Mouse (Mus musculus): ENCODE results near the gene Galnt6. TPM values are rescaled to one million over a fixed set of nuclear protein-coding genes. Genes with fewer than 3 reads are reported as not detected.

Galnt6 gene
- polyA plus RNA-seq, 1 experiment from 2014 or later: 3.0 TPM

DNA sequence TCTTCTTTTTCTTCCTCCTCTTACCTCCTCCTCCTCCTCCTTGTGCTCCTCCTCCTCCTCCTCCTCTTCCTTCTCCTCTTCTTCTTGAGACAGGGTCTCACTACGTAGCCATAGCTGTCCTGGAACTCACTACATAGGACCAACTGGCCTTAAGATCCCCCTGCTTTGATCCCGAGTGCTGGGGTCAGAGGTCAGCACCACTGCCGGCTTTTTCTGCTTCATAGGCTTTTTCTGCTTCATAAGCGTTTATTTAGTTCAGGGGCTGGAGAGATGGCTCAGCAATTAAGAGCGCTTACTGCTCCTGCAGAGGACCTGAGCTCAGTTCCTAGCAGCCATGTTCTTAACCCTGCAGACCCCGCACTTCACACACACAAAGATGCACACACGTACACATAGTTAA is 47.4 kb downstream of the Galnt6 start:
- Histone ChIP-seq H3K36me3 (ENCODE audit: control insufficient read depth, insufficient read depth, low read length) (no peaks in the 10 kb centered on the region), H3K4me3 (ENCODE audit: low read depth, low read length) (no peak overlapping the region), H3K27me3 (ENCODE audit: control insufficient read depth, insufficient read depth, low read length) (no peaks in the 10 kb centered on the region), H3K27ac (ENCODE audit: low read length) (no peak overlapping the region), H3K9me3 (ENCODE audit: control insufficient read depth, low read depth, low read length) (no peaks in the 10 kb centered on the region), H3K4me1 (ENCODE audit: control insufficient read depth, insufficient read depth, low read length) (no peaks in the 10 kb centered on the region), H3K4me2 (replicated peaks; ENCODE audit: low read depth, low read length) (no peak overlapping the region), H3K9ac (replicated peaks; ENCODE audit: low read depth, low read length) (no peak overlapping the region)
- WGBS: 39% methylated on average over 7 of the region's 7 CpGs
- no peak for ATAC-seq (ENCODE audit: insufficient number of reproducible peaks, insufficient read depth, low FRiP score, low read depth)

DNA sequence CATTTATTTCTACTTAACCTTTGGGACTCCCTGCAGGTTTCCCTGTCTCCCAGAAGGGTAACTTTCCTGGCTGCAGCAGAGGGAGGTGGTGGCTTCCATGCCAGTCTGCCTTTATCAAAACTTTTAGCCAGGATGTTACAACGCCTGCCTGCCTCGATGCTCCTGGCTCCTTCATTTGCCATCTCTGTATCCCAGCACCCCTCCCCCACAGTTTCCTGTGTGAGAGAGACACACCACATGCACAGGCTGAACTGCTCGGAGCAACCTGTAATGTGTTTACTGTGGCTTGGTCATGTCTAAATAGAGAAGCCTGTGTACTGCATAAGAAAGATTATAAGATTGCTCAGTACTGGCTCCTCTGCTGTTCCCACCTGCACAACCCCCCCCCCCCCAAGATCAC is 48.8 kb downstream of the Galnt6 start:
- no peak overlapping the region for H3K27ac ChIP-seq (ENCODE audit: low read length)
- no peak for ATAC-seq (ENCODE audit: insufficient number of reproducible peaks, insufficient read depth, low FRiP score, low read depth)

DNA sequence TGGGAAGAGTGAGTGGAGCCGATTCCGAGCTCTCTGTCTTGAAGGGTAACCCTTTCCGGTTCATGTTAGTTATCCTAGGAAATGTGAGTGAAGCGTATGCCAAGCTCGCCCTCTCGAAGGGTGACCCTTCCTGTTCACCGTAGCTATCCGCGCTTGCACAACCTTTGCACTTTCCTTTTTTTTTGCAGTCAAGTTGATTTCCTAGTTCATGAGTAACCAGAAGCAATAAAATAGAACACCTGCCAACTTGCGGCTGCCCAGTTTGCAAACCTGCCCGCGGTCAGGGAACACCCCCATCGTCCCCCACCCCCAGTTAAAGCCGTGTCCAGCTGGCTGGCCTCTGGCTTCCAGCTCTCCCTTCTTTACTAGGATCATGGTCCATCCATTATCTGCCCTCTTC is 50.2 kb downstream of the Galnt6 start:
- no peaks in the 10 kb centered on the region for H3K27me3 ChIP-seq (ENCODE audit: control insufficient read depth, insufficient read depth, low read length)
- H3K4me2 ChIP-seq (replicated peaks; ENCODE audit: low read depth, low read length): no peak overlapping the region
- no peak overlapping the region for H3K4me3 ChIP-seq (ENCODE audit: low read depth, low read length)
- H3K36me3 ChIP-seq (ENCODE audit: control insufficient read depth, insufficient read depth, low read length): no peaks in the 10 kb centered on the region
- 65% methylated on average over 14 of the region's 14 CpGs for WGBS
- no peak overlapping the region for H3K27ac ChIP-seq (ENCODE audit: low read length)
- 0 out of 2 replicates have a peak, but pooled peaks cover 3% of the 10 kb centered on the region for H3K4me1 ChIP-seq (ENCODE audit: control insufficient read depth, insufficient read depth, low read length)
- no peak for ATAC-seq (ENCODE audit: insufficient number of reproducible peaks, insufficient read depth, low FRiP score, low read depth)
- H3K9me3 ChIP-seq (ENCODE audit: control insufficient read depth, low read depth, low read length): no peaks in the 10 kb centered on the region
- H3K9ac ChIP-seq (replicated peaks; ENCODE audit: low read depth, low read length): no peak overlapping the region

More for the DNA sequence above, 48.8 kb downstream of the Galnt6 start:
- no peak overlapping the region for H3K9ac ChIP-seq (replicated peaks; ENCODE audit: low read depth, low read length)
- 43% methylated on average over 3 of the region's 3 CpGs for WGBS
- H3K4me3 ChIP-seq (ENCODE audit: low read depth, low read length): no peak overlapping the region
- no peaks in the 10 kb centered on the region for H3K27me3 ChIP-seq (ENCODE audit: control insufficient read depth, insufficient read depth, low read length)
- H3K4me2 ChIP-seq (replicated peaks; ENCODE audit: low read depth, low read length): no peak overlapping the region
- H3K4me1 ChIP-seq (ENCODE audit: control insufficient read depth, insufficient read depth, low read length): 0 out of 2 replicates have a peak, but pooled peaks cover 2% of the 10 kb centered on the region
- H3K36me3 ChIP-seq (ENCODE audit: control insufficient read depth, insufficient read depth, low read length): no peaks in the 10 kb centered on the region
- no peaks in the 10 kb centered on the region for H3K9me3 ChIP-seq (ENCODE audit: control insufficient read depth, low read depth, low read length)

DNA sequence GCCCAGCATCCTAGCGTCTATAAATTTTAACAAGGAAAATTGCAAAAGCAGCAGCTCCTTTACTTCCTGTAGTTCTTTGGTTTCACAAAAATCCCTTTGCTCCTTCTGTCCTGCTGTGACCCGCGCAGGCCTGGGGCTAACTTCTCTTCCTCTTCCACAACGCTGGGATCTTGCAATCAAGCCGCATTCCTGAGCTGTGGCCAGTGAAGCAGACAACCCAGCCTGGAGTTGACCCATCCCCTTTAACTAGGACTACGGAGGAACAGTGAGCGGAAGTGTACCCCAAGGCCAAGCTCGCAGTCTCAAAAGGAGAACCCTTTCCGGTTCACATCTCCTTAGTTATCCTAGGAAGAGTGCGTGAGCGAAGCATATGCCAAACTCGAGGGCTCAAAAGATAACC is 50.6 kb downstream of the Galnt6 start:
- H3K27ac ChIP-seq (ENCODE audit: low read length): no peak overlapping the region
- H3K4me2 ChIP-seq (replicated peaks; ENCODE audit: low read depth, low read length): no peak overlapping the region
- 0 out of 2 replicates have a peak, but pooled peaks cover 7% of the 10 kb centered on the region for H3K4me1 ChIP-seq (ENCODE audit: control insufficient read depth, insufficient read depth, low read length)

DNA sequence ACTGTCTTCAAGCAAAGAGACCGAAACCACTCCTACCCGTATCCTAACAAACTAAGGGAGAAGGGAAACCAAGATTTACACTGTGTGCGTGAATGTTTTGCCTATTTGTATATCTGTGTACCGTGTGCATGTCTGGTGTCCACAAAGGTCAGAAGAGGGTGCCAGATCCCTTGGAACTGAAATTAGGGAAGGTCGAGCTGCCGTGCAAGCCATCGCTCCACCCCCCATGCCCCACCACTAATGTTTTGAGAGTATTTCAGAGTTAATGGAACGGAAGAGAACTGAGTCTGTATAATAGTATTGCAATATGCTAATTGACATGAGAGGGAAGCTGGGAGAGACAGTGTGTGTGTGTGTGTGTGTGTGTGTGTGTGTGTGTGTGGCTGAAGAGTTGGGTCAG is 51.5 kb downstream of the Galnt6 start:
- Histone ChIP-seq H3K4me3 (ENCODE audit: low read depth, low read length) (no peak overlapping the region), H3K9ac (replicated peaks; ENCODE audit: low read depth, low read length) (no peak overlapping the region), H3K4me1 (ENCODE audit: control insufficient read depth, insufficient read depth, low read length) (0 out of 2 replicates have a peak, but pooled peaks cover 8% of the 10 kb centered on the region), H3K27me3 (ENCODE audit: control insufficient read depth, insufficient read depth, low read length) (no peaks in the 10 kb centered on the region), H3K36me3 (ENCODE audit: control insufficient read depth, insufficient read depth, low read length) (no peaks in the 10 kb centered on the region), H3K27ac (ENCODE audit: low read length) (no peak overlapping the region), H3K9me3 (ENCODE audit: control insufficient read depth, low read depth, low read length) (no peaks in the 10 kb centered on the region), H3K4me2 (replicated peaks; ENCODE audit: low read depth, low read length) (no peak overlapping the region)
- ATAC-seq (ENCODE audit: insufficient number of reproducible peaks, insufficient read depth, low FRiP score, low read depth): no peak
- WGBS: 94% methylated on average over 8 of the region's 8 CpGs

More for the DNA sequence above, 50.6 kb downstream of the Galnt6 start:
- Histone ChIP-seq H3K36me3 (ENCODE audit: control insufficient read depth, insufficient read depth, low read length) (no peaks in the 10 kb centered on the region), H3K9me3 (ENCODE audit: control insufficient read depth, low read depth, low read length) (no peaks in the 10 kb centered on the region), H3K4me3 (ENCODE audit: low read depth, low read length) (no peak overlapping the region), H3K27me3 (ENCODE audit: control insufficient read depth, insufficient read depth, low read length) (no peaks in the 10 kb centered on the region), H3K9ac (replicated peaks; ENCODE audit: low read depth, low read length) (no peak overlapping the region)
- 85% methylated on average over 12 of the region's 12 CpGs for WGBS
- ATAC-seq (ENCODE audit: insufficient number of reproducible peaks, insufficient read depth, low FRiP score, low read depth): no peak

DNA sequence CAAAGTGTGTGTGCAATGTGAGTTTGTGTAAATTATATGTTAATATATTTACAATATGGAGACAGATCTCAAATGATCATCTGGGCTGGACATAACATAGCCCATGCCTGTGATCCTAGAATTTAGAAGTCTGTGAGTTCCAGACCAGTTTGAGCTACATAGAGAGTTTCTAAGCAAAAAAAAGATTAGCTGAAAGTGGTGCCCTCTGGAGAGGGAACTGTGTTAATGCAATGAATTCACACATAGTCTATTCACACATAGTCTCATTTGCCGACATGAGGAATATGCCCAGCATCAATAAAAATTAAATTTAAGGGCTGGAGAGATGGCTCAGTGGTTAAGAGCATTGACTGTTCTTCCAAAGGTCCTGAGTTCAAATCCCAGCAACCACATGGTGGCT is 52.7 kb downstream of the Galnt6 start:
- Histone ChIP-seq H3K4me2 (replicated peaks; ENCODE audit: low read depth, low read length) (no peak overlapping the region), H3K27ac (ENCODE audit: low read length) (no peak overlapping the region), H3K4me3 (ENCODE audit: low read depth, low read length) (no peak overlapping the region), H3K9ac (replicated peaks; ENCODE audit: low read depth, low read length) (no peak overlapping the region), H3K9me3 (ENCODE audit: control insufficient read depth, low read depth, low read length) (no peaks in the 10 kb centered on the region), H3K4me1 (ENCODE audit: control insufficient read depth, insufficient read depth, low read length) (0 out of 2 replicates have a peak, but pooled peaks cover 8% of the 10 kb centered on the region), H3K27me3 (ENCODE audit: control insufficient read depth, insufficient read depth, low read length) (no peaks in the 10 kb centered on the region), H3K36me3 (ENCODE audit: control insufficient read depth, insufficient read depth, low read length) (no peaks in the 10 kb centered on the region)
- 81% methylated on average over 1 of the region's 1 CpGs for WGBS
- ATAC-seq (ENCODE audit: insufficient number of reproducible peaks, insufficient read depth, low FRiP score, low read depth): no peak

DNA sequence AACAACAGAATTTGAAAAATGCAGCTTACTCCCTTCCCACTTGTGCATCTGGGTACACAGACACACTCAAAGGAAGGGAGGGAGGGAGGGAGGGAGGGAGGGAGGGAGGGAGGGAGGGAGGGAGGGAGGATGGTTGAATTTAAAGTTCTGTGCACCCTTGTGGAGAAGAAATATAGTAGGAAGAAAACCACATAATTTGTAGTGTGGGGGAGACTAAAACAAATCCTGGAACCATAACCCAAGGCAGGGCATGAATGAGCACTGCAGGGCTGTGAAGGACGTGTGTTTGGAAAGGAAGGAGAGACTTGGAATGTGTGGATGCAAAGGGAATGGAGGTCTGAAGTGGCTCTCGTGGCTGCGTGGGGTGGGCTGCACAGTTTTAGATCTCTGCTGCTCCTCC is 53.7 kb downstream of the Galnt6 start:
- H3K9me3 ChIP-seq (ENCODE audit: control insufficient read depth, low read depth, low read length): no peaks in the 10 kb centered on the region
- H3K4me3 ChIP-seq (ENCODE audit: low read depth, low read length): no peak overlapping the region
- H3K9ac ChIP-seq (replicated peaks; ENCODE audit: low read depth, low read length): no peak overlapping the region
- no peak for ATAC-seq (ENCODE audit: insufficient number of reproducible peaks, insufficient read depth, low FRiP score, low read depth)
- WGBS: 36% methylated on average over 3 of the region's 3 CpGs
- H3K4me1 ChIP-seq (ENCODE audit: control insufficient read depth, insufficient read depth, low read length): 0 out of 2 replicates have a peak, but pooled peaks cover 8% of the 10 kb centered on the region
- no peak overlapping the region for H3K4me2 ChIP-seq (replicated peaks; ENCODE audit: low read depth, low read length)
- H3K27me3 ChIP-seq (ENCODE audit: control insufficient read depth, insufficient read depth, low read length): no peaks in the 10 kb centered on the region
- H3K27ac ChIP-seq (ENCODE audit: low read length): no peak overlapping the region
- no peaks in the 10 kb centered on the region for H3K36me3 ChIP-seq (ENCODE audit: control insufficient read depth, insufficient read depth, low read length)

DNA sequence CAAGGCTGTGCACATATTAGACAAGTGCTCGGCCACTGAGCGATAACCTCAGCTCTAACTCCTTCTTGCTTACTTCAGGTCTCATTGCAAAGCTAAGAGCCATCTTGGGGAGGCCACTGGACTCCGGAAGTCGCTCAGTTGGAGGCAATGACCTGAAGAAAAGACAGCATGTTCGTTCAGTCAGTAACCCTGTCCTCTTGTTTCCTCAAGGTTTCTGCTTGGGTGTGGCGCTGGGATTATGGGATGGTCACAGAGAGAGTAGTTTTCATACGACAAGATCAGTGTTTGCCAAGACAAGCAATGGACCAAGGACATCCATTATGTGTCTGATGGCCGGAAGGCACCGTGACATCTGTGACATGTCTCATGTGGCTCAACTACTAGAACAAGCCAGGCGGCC is 54.6 kb downstream of the Galnt6 start:
- ATAC-seq (ENCODE audit: insufficient number of reproducible peaks, insufficient read depth, low FRiP score, low read depth): no peak
- Histone ChIP-seq H3K9ac (replicated peaks; ENCODE audit: low read depth, low read length) (no peak overlapping the region), H3K4me2 (replicated peaks; ENCODE audit: low read depth, low read length) (no peak overlapping the region), H3K36me3 (ENCODE audit: control insufficient read depth, insufficient read depth, low read length) (no peaks in the 10 kb centered on the region), H3K4me3 (ENCODE audit: low read depth, low read length) (no peak overlapping the region), H3K4me1 (ENCODE audit: control insufficient read depth, insufficient read depth, low read length) (0 out of 2 replicates have a peak, but pooled peaks cover 8% of the 10 kb centered on the region), H3K27me3 (ENCODE audit: control insufficient read depth, insufficient read depth, low read length) (no peaks in the 10 kb centered on the region), H3K9me3 (ENCODE audit: control insufficient read depth, low read depth, low read length) (no peaks in the 10 kb centered on the region), H3K27ac (ENCODE audit: low read length) (no peak overlapping the region)
- 80% methylated on average over 10 of the region's 10 CpGs for WGBS
